In the genomic region with DNA sequence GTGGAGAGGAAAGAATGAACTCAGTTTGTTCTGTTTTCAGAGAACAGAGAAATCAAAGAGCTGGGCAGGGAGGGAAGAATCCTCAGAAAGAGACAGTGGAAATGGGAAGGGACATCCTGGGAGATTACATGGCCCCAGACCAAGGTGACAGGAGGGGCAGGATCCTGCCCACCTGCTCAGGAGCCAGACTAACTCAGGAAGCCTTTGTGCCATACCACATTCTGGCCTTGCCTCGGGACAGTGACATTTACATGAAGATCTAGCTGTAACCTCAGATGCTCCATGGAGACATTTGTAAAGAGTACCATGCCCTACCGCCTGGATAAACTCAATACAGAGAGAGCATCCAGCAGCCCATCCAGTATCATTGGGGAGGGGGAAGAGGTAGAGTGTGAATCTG, we compare ENCODE assay signal across 27 mouse cellular contexts.
DNase-seq lines count a peak whose midpoint lies in the region; ATAC-seq and TF ChIP-seq lines count a peak whose summit lies in the region.
"Had no signal": no experiment of that assay in that cellular context is flagged by ENCODE, and none has a peak within 500 bp of the region (broad histone marks: within the 10 kb centered on the region; RNA-seq: fewer than 3 reads in every experiment).

No protein-coding gene starts in this region.

- H3K4me2 ChIP-seq in hindbrain, postnatal 0 days (ENCODE audit: low read depth, low read length) = no peak overlapping the region
- H3K4me2 ChIP-seq in hindbrain, embryonic 12.5 days (replicated peaks) = no peak overlapping the region
- H3K4me2 ChIP-seq: embryonic facial prominence, embryonic 13.5 days; forebrain, embryonic 12.5 days; forebrain, embryonic 15.5 days; heart, embryonic 13.5 days; hindbrain, embryonic 15.5 days; intestine, embryonic 15.5 days had no signal

- H3K4me3 ChIP-seq in hindbrain, postnatal 0 days (ENCODE audit: low read length) = no peak overlapping the region
- no peak overlapping the region for H3K4me3 ChIP-seq in hindbrain, embryonic 12.5 days
- no peak overlapping the region for H3K4me3 ChIP-seq in ES-Bruce4 (ENCODE audit: low read depth, low read length)
- H3K4me3 ChIP-seq: embryonic facial prominence, embryonic 10.5 days; embryonic facial prominence, embryonic 13.5 days; erythroblast, embryonic 14.5 days; forebrain, embryonic 12.5 days; forebrain, embryonic 15.5 days; heart, adult 2 months; heart, embryonic 10.5 days; heart, embryonic 13.5 days; hindbrain, embryonic 15.5 days; intestine, embryonic 15.5 days had no signal

- peak; percentile 67 for DNase-seq in cerebellum, adult 9-11 months
- no peak for DNase-seq in cerebellum, adult 8-10 months
- no peak for DNase-seq in hindbrain, postnatal 0 days (ENCODE audit: low spot score)
- peak; percentile 65 for DNase-seq in brain, adult 2 months (ENCODE audit: low read depth, low spot score)
- DNase-seq in lung, adult 18-20 months = no peak
- DNase-seq: adrenal gland, adult 8-10 months; embryo, embryonic 11 days; gastrocnemius, postnatal 10 days; gastrocnemius, postnatal 36 days; heart, adult 2 months; heart, postnatal 14 days; heart, postnatal 4 days; kidney, adult 11 months; kidney, adult 8-10 months had no signal

- 80% methylated on average over 2 of the region's 2 CpGs for WGBS in hindbrain, postnatal 0 days
- 73% methylated on average over 2 of the region's 2 CpGs for WGBS in hindbrain, embryonic 12.5 days

- no peak overlapping the region for H3K9ac ChIP-seq in hindbrain, postnatal 0 days (replicated peaks; ENCODE audit: low read length)
- no peak overlapping the region for H3K9ac ChIP-seq in hindbrain, embryonic 12.5 days
- no peak overlapping the region for H3K9ac ChIP-seq in ES-Bruce4 (ENCODE audit: low read depth, poor library complexity, severe bottlenecking)
- H3K9ac ChIP-seq: embryonic facial prominence, embryonic 13.5 days; forebrain, embryonic 12.5 days; forebrain, embryonic 15.5 days; heart, embryonic 13.5 days; hindbrain, embryonic 15.5 days; intestine, embryonic 15.5 days had no signal

- H3K27me3 ChIP-seq in hindbrain, postnatal 0 days (ENCODE audit: insufficient read depth, low read length) = no peaks in the 10 kb centered on the region
- no peaks in the 10 kb centered on the region for H3K27me3 ChIP-seq in hindbrain, embryonic 12.5 days
- H3K27me3 ChIP-seq in ES-Bruce4 (ENCODE audit: control insufficient read depth, insufficient read depth, low read length, poor library complexity, severe bottlenecking) = no peaks in the 10 kb centered on the region
- H3K27me3 ChIP-seq: embryonic facial prominence, embryonic 13.5 days; forebrain, embryonic 12.5 days; forebrain, embryonic 15.5 days; heart, embryonic 13.5 days; hindbrain, embryonic 15.5 days; intestine, embryonic 15.5 days had no signal

- H3K27ac ChIP-seq in hindbrain, postnatal 0 days = peak overlapping the region; percentile 32; the same call in 1 of the 2 replicates
- H3K27ac ChIP-seq in hindbrain, embryonic 12.5 days = no peak overlapping the region
- peak overlapping the region; percentile 13; the same call in 1 of the 2 replicates for H3K27ac ChIP-seq in ES-Bruce4 (ENCODE audit: insufficient read depth, low read length)
- H3K27ac ChIP-seq: embryonic facial prominence, embryonic 10.5 days; embryonic facial prominence, embryonic 13.5 days; forebrain, embryonic 12.5 days; forebrain, embryonic 15.5 days; heart, adult 2 months; heart, embryonic 10.5 days; heart, embryonic 13.5 days; hindbrain, embryonic 15.5 days; intestine, embryonic 15.5 days had no signal

- peaks cover 8% of the 10 kb centered on the region; the same call in 1 of the 2 replicates for H3K4me1 ChIP-seq in hindbrain, postnatal 0 days (ENCODE audit: insufficient read depth, low read length)
- peaks cover 10% of the 10 kb centered on the region for H3K4me1 ChIP-seq in hindbrain, embryonic 12.5 days
- H3K4me1 ChIP-seq in ES-Bruce4 (ENCODE audit: control insufficient read depth, insufficient read depth, low read length) = peaks cover 5% of the 10 kb centered on the region
- H3K4me1 ChIP-seq: embryonic facial prominence, embryonic 13.5 days had no signal

- no peak for ATAC-seq in hindbrain, postnatal 0 days
- ATAC-seq in hindbrain, embryonic 12.5 days (ENCODE audit: low FRiP score) = no peak
- ATAC-seq: activated CD4-positive, CD25-positive, alpha-beta regulatory T cell, adult 4 months; CD4-positive, CD25-positive, alpha-beta regulatory T cell, adult 4 months; forebrain, embryonic 15.5 days; intestine, embryonic 15.5 days had no signal

- no peaks in the 10 kb centered on the region for H3K9me3 ChIP-seq in hindbrain, postnatal 0 days (ENCODE audit: low read length)
- H3K9me3 ChIP-seq in hindbrain, embryonic 12.5 days (replicated peaks) = no peaks in the 10 kb centered on the region
- no peaks in the 10 kb centered on the region for H3K9me3 ChIP-seq in ES-Bruce4 (replicated peaks; ENCODE audit: control insufficient read depth, insufficient read depth, low read length, poor library complexity, severe bottlenecking)
- H3K9me3 ChIP-seq: embryonic facial prominence, embryonic 10.5 days; embryonic facial prominence, embryonic 13.5 days; forebrain, embryonic 12.5 days; forebrain, embryonic 15.5 days; heart, embryonic 10.5 days; heart, embryonic 13.5 days; hindbrain, embryonic 15.5 days; intestine, embryonic 15.5 days had no signal

- H3K36me3 ChIP-seq in hindbrain, postnatal 0 days (ENCODE audit: insufficient read depth, low read length) = peaks cover 20% of the 10 kb centered on the region; the same call in 1 of the 2 replicates
- H3K36me3 ChIP-seq in hindbrain, embryonic 12.5 days = no peaks in the 10 kb centered on the region
- H3K36me3 ChIP-seq in ES-Bruce4 (ENCODE audit: control insufficient read depth, insufficient read depth, low read length, poor library complexity, severe bottlenecking) = no peaks in the 10 kb centered on the region
- H3K36me3 ChIP-seq: embryonic facial prominence, embryonic 10.5 days; embryonic facial prominence, embryonic 13.5 days; forebrain, embryonic 12.5 days; heart, embryonic 10.5 days; heart, embryonic 13.5 days; intestine, embryonic 15.5 days had no signal

- TF ChIP-seq EP300 in ES-Bruce4 (IDR thresholded peaks at IDR 0.05; ENCODE audit: insufficient read depth, low read depth, low read length) = no peak

- TF ChIP-seq CTCF in hindbrain, postnatal 0 days (IDR thresholded peaks at IDR 0.05; ENCODE audit: low read depth) = no peak
- no peak for TF ChIP-seq CTCF in ES-Bruce4 (IDR thresholded peaks at IDR 0.05; ENCODE audit: low read depth, low read length)

- TF ChIP-seq POLR2A in ES-Bruce4 (IDR thresholded peaks at IDR 0.05; ENCODE audit: insufficient read depth, low read length) = no peak

Comparison
In these comparisons a context has a peak if more than half of its experiments do, and no peak if none do; other contexts are left out.
1. DNase-seq: peak in cerebellum, adult 9-11 months (single experiment) and brain, adult 2 months (single experiment); none in cerebellum, adult 8-10 months (single experiment), hindbrain, postnatal 0 days (single experiment) and lung, adult 18-20 months (0 of 2).